Mouse (Mus musculus) lung, adult 2 months (tissue): Measurements from ENCODE around the gene Rinl.

ENCODE experiments used
- CTCF ChIP-seq: fragments of 200-500 bp; IDR thresholded peaks from 2 replicates; pipeline ENCODE4 v1.5.1; 2011; ENCODE audit warnings: mild to moderate bottlenecking, low read length, control low read depth; ENCODE audit not compliant: insufficient read depth
- POLR2A ChIP-seq: fragments of 200-500 bp; IDR thresholded peaks from 2 replicates; pipeline ENCODE4 v1.6.1; 2011; ENCODE audit warnings: low read depth, mild to moderate bottlenecking, control low read depth, low read length, borderline replicate concordance; ENCODE audit errors: extremely low read depth

- no peak for TF ChIP-seq CTCF
- TF ChIP-seq POLR2A: no peak
These were observed 15.6 kb upstream of the Rinl start for GRCm38 (mm10) chr7:28773163-28773562.
